Mouse (Mus musculus): ENCODE results near the gene Vmn1r124. TPM values are rescaled to one million over a fixed set of nuclear protein-coding genes. Genes with fewer than 3 reads are reported as not detected.
"Not testable (repeated sequence)": the region's sequence is repeated elsewhere in the genome, so short reads cannot be mapped to it uniquely, and the experiment has no call there.

Gene Vmn1r124
- polyA plus RNA-seq (2015; fragmentation: Nextera tagmentation; extraction: Ambion mirVana), result not detected in 2 replicates

DNA sequence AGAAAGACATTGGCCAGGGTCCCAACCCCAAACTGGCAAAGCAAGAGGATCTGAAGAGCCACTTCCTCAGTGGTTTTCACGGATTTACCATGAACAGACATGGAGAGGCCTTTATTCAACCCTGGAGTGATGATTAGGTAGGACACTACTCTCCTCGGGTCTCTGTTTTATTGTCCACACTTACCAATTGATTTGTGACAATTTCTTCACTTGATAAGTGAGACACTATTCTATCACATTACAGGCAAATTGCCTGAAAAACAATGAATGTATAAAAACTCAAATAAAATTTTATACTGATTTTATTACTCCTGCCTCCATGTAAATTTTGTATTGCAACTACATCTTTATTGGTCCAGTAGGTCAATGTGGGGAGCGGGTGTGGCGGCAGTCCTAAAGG lies at the start of gene Vmn1r124:
Gene Vmn1r124, minus strand, starts transcription at position 101 of the 400 bp plus-strand sequence.
- H3K9ac ChIP-seq (replicated peaks); H3K27me3 ChIP-seq (replicated peaks); H3K4me1 ChIP-seq; ATAC-seq (ENCODE audit: low FRiP score); H3K27ac ChIP-seq (replicated peaks); H3K9me3 ChIP-seq (replicated peaks); H3K4me2 ChIP-seq; H3K4me3 ChIP-seq (replicated peaks); H3K36me3 ChIP-seq: not testable (repeated sequence)
- WGBS, result 75% methylated on average over 4 of the region's 4 CpGs

DNA sequence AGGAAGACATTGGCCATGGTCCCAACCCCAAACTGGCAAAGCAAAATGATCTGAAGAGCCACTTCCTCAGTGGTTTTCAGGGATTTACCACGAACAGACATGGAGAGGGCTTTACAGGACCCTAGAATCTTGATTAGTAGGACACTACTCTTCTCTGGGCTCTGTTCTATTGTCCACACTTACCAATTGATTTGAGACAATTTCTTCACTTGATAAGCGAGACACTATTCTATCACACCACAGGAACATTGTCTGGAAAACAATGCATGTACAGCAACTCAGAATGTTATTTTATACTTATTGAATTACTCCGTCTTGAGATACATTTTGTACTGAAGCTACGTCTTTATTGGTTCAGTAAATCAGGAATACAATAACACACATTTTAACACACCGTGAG lies 41.0 kb upstream of the Vmn1r124 start, which contains the start of gene Vmn1r126:
Gene Vmn1r126, minus strand, starts transcription at position 101 of the 400 bp plus-strand sequence.
- WGBS, result no CpG with 5 or more reads among the region's 5 CpGs
- not testable (repeated sequence) for H3K4me2 ChIP-seq; H3K4me1 ChIP-seq; H3K27me3 ChIP-seq (replicated peaks); H3K9ac ChIP-seq (replicated peaks); H3K4me3 ChIP-seq (replicated peaks); H3K36me3 ChIP-seq; H3K27ac ChIP-seq (replicated peaks); H3K9me3 ChIP-seq (replicated peaks); ATAC-seq (ENCODE audit: low FRiP score)

DNA sequence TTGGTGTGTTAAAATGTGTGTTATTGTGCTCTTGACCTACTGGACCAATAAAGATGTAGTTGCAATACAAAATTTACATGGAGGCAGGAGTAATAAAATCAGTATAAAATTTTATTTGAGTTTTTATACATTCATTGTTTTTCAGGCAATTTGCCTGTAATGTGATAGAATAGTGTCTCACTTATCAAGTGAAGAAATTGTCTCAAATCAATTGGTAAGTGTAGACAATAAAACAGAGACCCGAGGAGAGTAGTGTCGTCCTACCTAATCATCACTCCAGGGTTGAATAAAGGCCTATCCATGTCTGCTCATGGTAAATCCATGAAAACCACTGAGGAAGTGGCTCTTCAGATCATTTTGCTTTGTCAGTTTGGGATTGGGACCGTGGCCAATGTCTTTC lies 11.5 kb upstream of the Vmn1r124 start, which contains the start of gene Vmn1r125:
Gene Vmn1r125, plus strand, starts transcription at position 301 of the 400 bp plus-strand sequence.
- not testable (repeated sequence) for H3K4me1 ChIP-seq; H3K9ac ChIP-seq (replicated peaks); H3K4me2 ChIP-seq; H3K9me3 ChIP-seq (replicated peaks); ATAC-seq (ENCODE audit: low FRiP score); H3K4me3 ChIP-seq (replicated peaks); H3K27ac ChIP-seq (replicated peaks); H3K36me3 ChIP-seq; H3K27me3 ChIP-seq (replicated peaks)
- 65% methylated on average over 3 of the region's 3 CpGs for WGBS

Other genes with a start within 250 kb of the Vmn1r124 start
- gene Vmn1r119, start 248.2 kb downstream of the Vmn1r124 start, polyA plus RNA-seq (2015; fragmentation: Nextera tagmentation; extraction: Ambion mirVana), result not detected in 2 replicates
- not detected in 2 replicates for gene Vmn1r120, start 206.8 kb downstream of the Vmn1r124 start, polyA plus RNA-seq (2015; fragmentation: Nextera tagmentation; extraction: Ambion mirVana)
- not detected in 2 replicates for gene Vmn1r121, start 162.1 kb downstream of the Vmn1r124 start, polyA plus RNA-seq (2015; fragmentation: Nextera tagmentation; extraction: Ambion mirVana)
- not detected in 2 replicates for gene Vmn1r122, start 126.5 kb downstream of the Vmn1r124 start, polyA plus RNA-seq (2015; fragmentation: Nextera tagmentation; extraction: Ambion mirVana)
- not detected in 2 replicates for gene Vmn1r123, start 98.4 kb downstream of the Vmn1r124 start, polyA plus RNA-seq (2015; fragmentation: Nextera tagmentation; extraction: Ambion mirVana)
- gene Gm5157, start 70.2 kb downstream of the Vmn1r124 start, polyA plus RNA-seq (2015; fragmentation: Nextera tagmentation; extraction: Ambion mirVana), result not detected in 2 replicates
- gene Vmn1r125, start 11.6 kb upstream of the Vmn1r124 start, polyA plus RNA-seq (2015; fragmentation: Nextera tagmentation; extraction: Ambion mirVana), result not detected in 2 replicates
- not detected in 2 replicates for gene Vmn1r126, start 40.9 kb upstream of the Vmn1r124 start, polyA plus RNA-seq (2015; fragmentation: Nextera tagmentation; extraction: Ambion mirVana)
- gene Vmn1r127, start 59.2 kb upstream of the Vmn1r124 start, polyA plus RNA-seq (2015; fragmentation: Nextera tagmentation; extraction: Ambion mirVana), result not detected in 2 replicates
- gene Vmn1r128, start 88.8 kb upstream of the Vmn1r124 start, polyA plus RNA-seq (2015; fragmentation: Nextera tagmentation; extraction: Ambion mirVana), result not detected in 2 replicates
- gene Vmn1r129, start 100.7 kb upstream of the Vmn1r124 start, polyA plus RNA-seq (2015; fragmentation: Nextera tagmentation; extraction: Ambion mirVana), result not detected in 2 replicates
- not detected in 2 replicates for gene Gm6882, start 172.1 kb upstream of the Vmn1r124 start, polyA plus RNA-seq (2015; fragmentation: Nextera tagmentation; extraction: Ambion mirVana)